ENCODE assay signal across 27 mouse cellular contexts in the genomic region with DNA sequence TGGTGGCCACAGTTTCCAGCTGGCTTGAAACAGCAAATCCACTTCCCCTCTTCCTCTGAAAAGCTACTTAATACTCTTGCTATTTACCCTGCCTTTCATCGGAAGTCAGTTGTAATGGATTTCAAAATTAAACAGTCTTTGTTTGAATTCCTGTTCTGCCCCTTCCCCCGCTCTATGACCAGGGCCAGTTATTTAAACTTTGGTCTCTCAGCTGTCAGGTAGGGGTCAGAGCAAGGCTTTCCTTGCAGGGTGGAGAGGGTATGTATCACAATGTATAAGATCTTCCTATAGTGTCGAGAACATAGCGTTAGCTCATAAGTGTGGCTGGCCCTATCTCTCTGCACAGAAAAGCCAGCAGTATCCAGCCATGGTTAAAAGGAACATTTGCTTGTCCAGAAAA.
A peak's percentile ranks its signal among the peaks of the same experiment; 100 is the strongest.
DNase-seq lines count a peak whose midpoint lies in the region; ATAC-seq and TF ChIP-seq lines count a peak whose summit lies in the region.
"Had no signal": no experiment of that assay in that cellular context is flagged by ENCODE, and none has a peak within 500 bp of the region (broad histone marks: within the 10 kb centered on the region; RNA-seq: fewer than 3 reads in every experiment).

No protein-coding gene starts in this region.

- no peak for TF ChIP-seq POLR2A in heart, adult 2 months (IDR thresholded peaks at IDR 0.05; ENCODE audit: insufficient read depth, low read depth, low read length)

- no peak overlapping the region for H3K4me2 ChIP-seq in embryonic facial prominence, embryonic 12.5 days (replicated peaks)
- no peak overlapping the region; the same call in 1 of the 2 replicates for H3K4me2 ChIP-seq in lung, embryonic 16.5 days (ENCODE audit: low read depth, low read length)
- H3K4me2 ChIP-seq in liver, embryonic 13.5 days: peak overlapping the region; percentile 10; the same call in 1 of the 2 replicates
- H3K4me2 ChIP-seq in stomach, embryonic 14.5 days (replicated peaks; ENCODE audit: low read depth, low read length): no peak overlapping the region
- H3K4me2 ChIP-seq: embryonic facial prominence, embryonic 13.5 days; forebrain, embryonic 12.5 days; heart, embryonic 15.5 days; hindbrain, embryonic 13.5 days; kidney, embryonic 15.5 days; limb, embryonic 15.5 days; neural tube, embryonic 13.5 days had no signal

- TF ChIP-seq CTCF in heart, adult 2 months (IDR thresholded peaks at IDR 0.05): no peak

- DNase-seq in embryonic facial prominence, embryonic 10.5 days (ENCODE audit: low spot score): no peak
- no peak for DNase-seq in lung, postnatal 36 days
- no peak for DNase-seq in liver, embryonic 13.5 days
- DNase-seq in left cerebral cortex, adult 18-20 months (ENCODE audit: low spot score in 2 of 2): no peak
- DNase-seq in heart, adult 2 months: no peak
- DNase-seq: adrenal gland, postnatal 14 days; cerebellum, adult 8-10 months; gastrocnemius, postnatal 25 days; heart, postnatal 36 days; left cerebral cortex, postnatal 4 days; midbrain, embryonic 14.5 days; retina, postnatal 1 day; right cerebral cortex, postnatal 25 days; spleen, adult 18-20 months; thymus, postnatal 25 days had no signal

- WGBS in embryonic facial prominence, embryonic 12.5 days: 61% methylated on average over 4 of the region's 4 CpGs
- WGBS in embryonic facial prominence, embryonic 10.5 days: 77% methylated on average over 4 of the region's 4 CpGs
- WGBS in lung, embryonic 16.5 days: 34% methylated on average over 4 of the region's 4 CpGs
- 60% methylated on average over 4 of the region's 4 CpGs for WGBS in liver, embryonic 13.5 days (ENCODE audit: insufficient replicate concordance)
- 19% methylated on average over 4 of the region's 4 CpGs for WGBS in stomach, embryonic 14.5 days
- WGBS in heart, adult 2 months: 82% methylated on average over 4 of the region's 4 CpGs

- no peaks in the 10 kb centered on the region for H3K36me3 ChIP-seq in embryonic facial prominence, embryonic 12.5 days
- H3K36me3 ChIP-seq in embryonic facial prominence, embryonic 10.5 days (replicated peaks): no peaks in the 10 kb centered on the region
- no peaks in the 10 kb centered on the region for H3K36me3 ChIP-seq in lung, embryonic 16.5 days (ENCODE audit: control insufficient read depth, insufficient read depth, low read length)
- H3K36me3 ChIP-seq in liver, embryonic 13.5 days: no peaks in the 10 kb centered on the region
- H3K36me3 ChIP-seq in stomach, embryonic 14.5 days (ENCODE audit: control insufficient read depth, insufficient read depth, low read length): no peaks in the 10 kb centered on the region
- no peaks in the 10 kb centered on the region for H3K36me3 ChIP-seq in heart, adult 2 months (ENCODE audit: control insufficient read depth, insufficient read depth, low read length)
- H3K36me3 ChIP-seq: embryonic facial prominence, embryonic 13.5 days; forebrain, embryonic 12.5 days; heart, embryonic 15.5 days; hindbrain, embryonic 13.5 days; kidney, embryonic 15.5 days; limb, embryonic 15.5 days; neural tube, embryonic 13.5 days had no signal

- H3K27ac ChIP-seq in embryonic facial prominence, embryonic 12.5 days: no peak overlapping the region
- no peak overlapping the region for H3K27ac ChIP-seq in embryonic facial prominence, embryonic 10.5 days (replicated peaks)
- peak overlapping the region; percentile 12; the same call in 1 of the 2 replicates for H3K27ac ChIP-seq in lung, embryonic 16.5 days (ENCODE audit: low read length)
- H3K27ac ChIP-seq in liver, embryonic 13.5 days: peak overlapping the region; percentile 63
- H3K27ac ChIP-seq in stomach, embryonic 14.5 days (ENCODE audit: low read length): peak overlapping the region; percentile 48; the same call in 1 of the 2 replicates
- no peak overlapping the region for H3K27ac ChIP-seq in heart, adult 2 months
- H3K27ac ChIP-seq: embryonic facial prominence, embryonic 13.5 days; forebrain, embryonic 12.5 days; heart, embryonic 15.5 days; hindbrain, embryonic 13.5 days; kidney, embryonic 15.5 days; limb, embryonic 15.5 days; neural tube, embryonic 13.5 days had no signal

- H3K9me3 ChIP-seq in embryonic facial prominence, embryonic 12.5 days: no peaks in the 10 kb centered on the region
- no peaks in the 10 kb centered on the region for H3K9me3 ChIP-seq in embryonic facial prominence, embryonic 10.5 days
- H3K9me3 ChIP-seq in lung, embryonic 16.5 days (ENCODE audit: control insufficient read depth, low read length): no peaks in the 10 kb centered on the region
- no peaks in the 10 kb centered on the region for H3K9me3 ChIP-seq in liver, embryonic 13.5 days (replicated peaks)
- H3K9me3 ChIP-seq in stomach, embryonic 14.5 days (ENCODE audit: control insufficient read depth, low read depth, low read length): no peaks in the 10 kb centered on the region
- H3K9me3 ChIP-seq: embryonic facial prominence, embryonic 13.5 days; forebrain, embryonic 12.5 days; heart, embryonic 15.5 days; hindbrain, embryonic 13.5 days; kidney, embryonic 15.5 days; limb, embryonic 15.5 days; neural tube, embryonic 13.5 days had no signal

- ATAC-seq in embryonic facial prominence, embryonic 12.5 days (ENCODE audit: insufficient number of reproducible peaks, insufficient read depth, low FRiP score, low TSS enrichment): 0 out of 2 replicates have a peak, but pooled peaks have one; percentile 50
- ATAC-seq in lung, embryonic 16.5 days (ENCODE audit: low read depth): peak; percentile 30
- peak; percentile 55 for ATAC-seq in liver, embryonic 13.5 days (ENCODE audit: low read depth)
- ATAC-seq in stomach, embryonic 14.5 days (ENCODE audit: insufficient number of reproducible peaks, insufficient read depth, low FRiP score, low read depth): no peak

- H3K4me1 ChIP-seq in embryonic facial prominence, embryonic 12.5 days: peaks cover 5% of the 10 kb centered on the region
- H3K4me1 ChIP-seq in embryonic facial prominence, embryonic 10.5 days: peaks cover 20% of the 10 kb centered on the region
- H3K4me1 ChIP-seq in lung, embryonic 16.5 days (replicated peaks; ENCODE audit: control insufficient read depth, insufficient read depth, low read length): peaks cover 16% of the 10 kb centered on the region
- peaks cover 5% of the 10 kb centered on the region; the same call in 1 of the 2 replicates for H3K4me1 ChIP-seq in liver, embryonic 13.5 days (replicated peaks)
- peaks cover 15% of the 10 kb centered on the region for H3K4me1 ChIP-seq in stomach, embryonic 14.5 days (ENCODE audit: control insufficient read depth, insufficient read depth, low read length)
- H3K4me1 ChIP-seq in heart, adult 2 months (ENCODE audit: control insufficient read depth, insufficient read depth, low read length): no peaks in the 10 kb centered on the region

- intact Hi-C loops in heart, adult 2 months (cut with DNase I): no loop called here

- H3K9ac ChIP-seq in embryonic facial prominence, embryonic 12.5 days: no peak overlapping the region
- H3K9ac ChIP-seq in lung, embryonic 16.5 days (ENCODE audit: low read length): no peak overlapping the region
- no peak overlapping the region for H3K9ac ChIP-seq in liver, embryonic 13.5 days
- H3K9ac ChIP-seq in stomach, embryonic 14.5 days (replicated peaks; ENCODE audit: low read depth, low read length): no peak overlapping the region
- H3K9ac ChIP-seq in heart, adult 2 months (ENCODE audit: low read depth, low read length): no peak overlapping the region
- H3K9ac ChIP-seq: embryonic facial prominence, embryonic 13.5 days; forebrain, embryonic 12.5 days; heart, embryonic 15.5 days; hindbrain, embryonic 13.5 days; kidney, embryonic 15.5 days; limb, embryonic 15.5 days; neural tube, embryonic 13.5 days had no signal

- H3K4me3 ChIP-seq in embryonic facial prominence, embryonic 12.5 days: no peak overlapping the region
- no peak overlapping the region for H3K4me3 ChIP-seq in embryonic facial prominence, embryonic 10.5 days
- no peak overlapping the region for H3K4me3 ChIP-seq in lung, embryonic 16.5 days (ENCODE audit: low read length)
- no peak overlapping the region for H3K4me3 ChIP-seq in liver, embryonic 13.5 days (replicated peaks)
- no peak overlapping the region for H3K4me3 ChIP-seq in stomach, embryonic 14.5 days (ENCODE audit: low read depth, low read length)
- no peak overlapping the region for H3K4me3 ChIP-seq in heart, adult 2 months
- H3K4me3 ChIP-seq: embryonic facial prominence, embryonic 13.5 days; erythroblast, embryonic 14.5 days; forebrain, embryonic 12.5 days; heart, embryonic 15.5 days; hindbrain, embryonic 13.5 days; kidney, embryonic 15.5 days; limb, embryonic 15.5 days; myocyte; neural tube, embryonic 13.5 days had no signal

- H3K27me3 ChIP-seq in embryonic facial prominence, embryonic 12.5 days: no peaks in the 10 kb centered on the region
- H3K27me3 ChIP-seq in embryonic facial prominence, embryonic 10.5 days (replicated peaks; ENCODE audit: low read depth, poor library complexity, severe bottlenecking): 0 out of 2 replicates have a peak, but pooled peaks cover under 1% of the 10 kb centered on the region
- H3K27me3 ChIP-seq in lung, embryonic 16.5 days (ENCODE audit: control insufficient read depth, insufficient read depth, low read depth, low read length): no peaks in the 10 kb centered on the region; the same call in 1 of the 2 replicates
- H3K27me3 ChIP-seq in liver, embryonic 13.5 days: no peaks in the 10 kb centered on the region
- H3K27me3 ChIP-seq in stomach, embryonic 14.5 days (ENCODE audit: control insufficient read depth, insufficient read depth, low read length): no peaks in the 10 kb centered on the region
- no peaks in the 10 kb centered on the region for H3K27me3 ChIP-seq in heart, adult 2 months (ENCODE audit: control insufficient read depth, insufficient read depth, low read length)
- H3K27me3 ChIP-seq: embryonic facial prominence, embryonic 13.5 days; forebrain, embryonic 12.5 days; hindbrain, embryonic 13.5 days; kidney, embryonic 15.5 days; limb, embryonic 15.5 days; neural tube, embryonic 13.5 days had no signal

- TF ChIP-seq EP300 in heart, adult 2 months (IDR thresholded peaks at IDR 0.05; ENCODE audit: insufficient read depth, low read depth, low read length): no peak

- no peaks in the 10 kb centered on the region for H3K79me2 ChIP-seq in heart, adult 2 months (replicated peaks; ENCODE audit: control insufficient read depth, insufficient read depth, low read length)

Comparison
In these comparisons a context has a peak if more than half of its experiments do, and no peak if none do; other contexts are left out.
1. H3K27ac ChIP-seq: peak in lung, embryonic 16.5 days (single experiment), liver, embryonic 13.5 days (single experiment) and stomach, embryonic 14.5 days (single experiment); none in embryonic facial prominence, embryonic 12.5 days (single experiment), embryonic facial prominence, embryonic 10.5 days (single experiment) and heart, adult 2 months (single experiment).